Mouse (Mus musculus) layer of hippocampus, adult 9-10 months (tissue): ENCODE measurements around the gene Fhit.

ENCODE experiments used
- DNase-seq: peaks from one replicate; pipeline ENCODE4 v3.0.0; 2022; ENCODE audit warnings: low spot score

The Fhit gene

GRCm38 (mm10) chr14:10514026-10514425, 647.8 kb downstream of the Fhit start:
- DNase-seq: no peak

GRCm38 (mm10) chr14:10509252-10509651, 652.6 kb downstream of the Fhit start:
- no peak for DNase-seq

GRCm38 (mm10) chr14:10507560-10507959, 654.3 kb downstream of the Fhit start:
- DNase-seq: no peak

- DNase-seq: no peak
Observed at GRCm38 (mm10) chr14:10485798-10486197, 676.0 kb downstream of the Fhit start.

GRCm38 (mm10) chr14:10482851-10483613, 678.8 kb downstream of the Fhit start:
- no peak for DNase-seq

- no peak for DNase-seq
Observed at GRCm38 (mm10) chr14:10481370-10481769, 680.5 kb downstream of the Fhit start.

- no peak for DNase-seq
Observed at GRCm38 (mm10) chr14:10480681-10481080, 681.2 kb downstream of the Fhit start.

- DNase-seq: no peak
Observed at GRCm38 (mm10) chr14:10453001-10453861, 708.6 kb downstream of the Fhit start.

- no peak for DNase-seq
Observed at GRCm38 (mm10) chr14:10452234-10452633, 709.6 kb downstream of the Fhit start.

GRCm38 (mm10) chr14:10445360-10445759, 716.5 kb downstream of the Fhit start:
- DNase-seq: no peak

- no peak for DNase-seq
Observed at GRCm38 (mm10) chr14:10439007-10439749, 722.7 kb downstream of the Fhit start.

- no peak for DNase-seq
Observed at GRCm38 (mm10) chr14:10436193-10436592, 725.6 kb downstream of the Fhit start.

- DNase-seq: no peak
Observed at GRCm38 (mm10) chr14:10432502-10432901, 729.3 kb downstream of the Fhit start.

- no peak for DNase-seq
Observed at GRCm38 (mm10) chr14:10430396-10431000, 731.3 kb downstream of the Fhit start.

- no peak for DNase-seq
Observed at GRCm38 (mm10) chr14:10423499-10423898, 738.3 kb downstream of the Fhit start.

- no peak for DNase-seq
Observed at GRCm38 (mm10) chr14:10422261-10422660, 739.6 kb downstream of the Fhit start.

GRCm38 (mm10) chr14:10415068-10415467, 746.8 kb downstream of the Fhit start:
- DNase-seq: no peak

GRCm38 (mm10) chr14:10409306-10409962, 752.4 kb downstream of the Fhit start:
- no peak for DNase-seq

- DNase-seq: no peak
Observed at GRCm38 (mm10) chr14:10405346-10405745, 756.5 kb downstream of the Fhit start.

- DNase-seq: no peak
Observed at GRCm38 (mm10) chr14:10367783-10368680, 793.8 kb downstream of the Fhit start.
